ENCODE assay signal across 10 mouse cellular contexts in genomic region chr1:154796685-154797084, GRCm38 (mm10).
A peak's percentile ranks its signal among the peaks of the same experiment; 100 is the strongest.
DNase-seq lines count a peak whose midpoint lies in the region; ATAC-seq and TF ChIP-seq lines count a peak whose summit lies in the region.
"Had no signal": no experiment of that assay in that cellular context is flagged by ENCODE, and none has a peak within 500 bp of the region (broad histone marks: within the 10 kb centered on the region; RNA-seq: fewer than 3 reads in every experiment).

No protein-coding gene starts in this region.

- peak; percentile 46 for DNase-seq in adrenal gland, adult 18-20 months (ENCODE audit: low spot score in 2 of 2)
- DNase-seq in adrenal gland, adult 2 months, result no peak
- no peak for DNase-seq in liver, adult 2 months (ENCODE audit: extremely low read depth, low read depth, low spot score)
- peak; percentile 40 for DNase-seq in cerebellum, adult 9-11 months
- peak; percentile 35 for DNase-seq in liver, postnatal 0 days
- no peak for DNase-seq in frontal cortex, postnatal 36 days (ENCODE audit: low spot score in 2 of 2)
- no peak for DNase-seq in right cerebral cortex, postnatal 25 days

- peak; percentile 33; the same call in 1 of the 2 replicates for TF ChIP-seq CTCF in liver, adult 2 months (IDR thresholded peaks at IDR 0.05; ENCODE audit: low read depth, low read length)
- peak; percentile 64 for TF ChIP-seq CTCF in liver, postnatal 0 days (IDR thresholded peaks at IDR 0.05; ENCODE audit: low read depth)

- no peaks in the 10 kb centered on the region for H3K4me1 ChIP-seq in liver, adult 2 months (ENCODE audit: control insufficient read depth, insufficient read depth, low read length)
- 0 out of 2 replicates have a peak, but pooled peaks cover 5% of the 10 kb centered on the region for H3K4me1 ChIP-seq in liver, embryonic 12.5 days
- H3K4me1 ChIP-seq in liver, postnatal 0 days (ENCODE audit: insufficient read depth), result peaks cover 13% of the 10 kb centered on the region; the same call in 1 of the 2 replicates

- H3K4me2 ChIP-seq in liver, embryonic 12.5 days, result no peak overlapping the region
- H3K4me2 ChIP-seq in liver, postnatal 0 days (ENCODE audit: low read depth, low read length), result no peak overlapping the region
- H3K4me2 ChIP-seq: embryonic facial prominence, embryonic 15.5 days; liver, embryonic 15.5 days had no signal

- no peak for TF ChIP-seq POLR2A in liver, adult 2 months (IDR thresholded peaks at IDR 0.05; ENCODE audit: extremely low read depth, insufficient read depth, low read length)

- no peaks in the 10 kb centered on the region for H3K79me2 ChIP-seq in liver, adult 2 months (ENCODE audit: control insufficient read depth, insufficient read depth, low read length)

- H3K27ac ChIP-seq in liver, adult 2 months (replicated peaks; ENCODE audit: insufficient read depth, low read depth, low read length), result no peak overlapping the region
- no peak overlapping the region for H3K27ac ChIP-seq in liver, embryonic 12.5 days
- no peak overlapping the region for H3K27ac ChIP-seq in liver, postnatal 0 days (ENCODE audit: low read depth)
- H3K27ac ChIP-seq: embryonic facial prominence, embryonic 15.5 days; liver, embryonic 15.5 days had no signal

- TF ChIP-seq EP300 in liver, postnatal 0 days (IDR thresholded peaks at IDR 0.05; ENCODE audit: low read depth), result no peak

- no peaks in the 10 kb centered on the region for H3K27me3 ChIP-seq in liver, adult 2 months (ENCODE audit: control insufficient read depth, insufficient read depth, low read length)
- H3K27me3 ChIP-seq in liver, embryonic 12.5 days (replicated peaks), result no peaks in the 10 kb centered on the region
- no peaks in the 10 kb centered on the region for H3K27me3 ChIP-seq in liver, postnatal 0 days (ENCODE audit: insufficient read depth, low read length)
- H3K27me3 ChIP-seq: embryonic facial prominence, embryonic 15.5 days; liver, embryonic 15.5 days had no signal

- H3K4me3 ChIP-seq in liver, adult 2 months (ENCODE audit: insufficient read depth, low read depth, low read length), result no peak overlapping the region
- no peak overlapping the region for H3K4me3 ChIP-seq in liver, embryonic 12.5 days
- no peak overlapping the region for H3K4me3 ChIP-seq in liver, postnatal 0 days (ENCODE audit: low read depth, low read length)
- H3K4me3 ChIP-seq: embryonic facial prominence, embryonic 15.5 days; liver, embryonic 15.5 days had no signal

- ATAC-seq in liver, embryonic 12.5 days, result no peak
- no peak for ATAC-seq in liver, postnatal 0 days

- WGBS in liver, adult 2 months, result 58% methylated on average over 2 of the region's 2 CpGs
- 54% methylated on average over 2 of the region's 2 CpGs for WGBS in liver, embryonic 12.5 days (ENCODE audit: insufficient replicate concordance)
- WGBS in liver, postnatal 0 days (ENCODE audit: insufficient replicate concordance), result 55% methylated on average over 2 of the region's 2 CpGs

- no peaks in the 10 kb centered on the region for H3K36me3 ChIP-seq in liver, adult 2 months (ENCODE audit: control insufficient read depth, insufficient read depth, low read length)
- no peaks in the 10 kb centered on the region for H3K36me3 ChIP-seq in liver, embryonic 12.5 days
- H3K36me3 ChIP-seq in liver, postnatal 0 days (replicated peaks; ENCODE audit: insufficient read depth, low read length), result no peaks in the 10 kb centered on the region
- H3K36me3 ChIP-seq: embryonic facial prominence, embryonic 15.5 days; liver, embryonic 15.5 days had no signal

- H3K9me3 ChIP-seq in liver, embryonic 12.5 days (replicated peaks), result no peaks in the 10 kb centered on the region
- no peaks in the 10 kb centered on the region for H3K9me3 ChIP-seq in liver, postnatal 0 days (ENCODE audit: low read length)
- H3K9me3 ChIP-seq: embryonic facial prominence, embryonic 15.5 days; liver, embryonic 15.5 days had no signal

- H3K9ac ChIP-seq in liver, adult 2 months (ENCODE audit: low read depth, low read length), result no peak overlapping the region
- H3K9ac ChIP-seq in liver, embryonic 12.5 days, result no peak overlapping the region
- H3K9ac ChIP-seq in liver, postnatal 0 days (replicated peaks), result no peak overlapping the region
- H3K9ac ChIP-seq: embryonic facial prominence, embryonic 15.5 days; liver, embryonic 15.5 days had no signal

Comparison
In these comparisons a context has a peak if more than half of its experiments do, and no peak if none do; other contexts are left out.
1. DNase-seq: peak in adrenal gland, adult 18-20 months (2 of 2), cerebellum, adult 9-11 months (single experiment) and liver, postnatal 0 days (single experiment); none in adrenal gland, adult 2 months (single experiment), liver, adult 2 months (single experiment), frontal cortex, postnatal 36 days (0 of 2) and right cerebral cortex, postnatal 25 days (single experiment).